ENCODE assay signal across 8 mouse cellular contexts in the genomic region with DNA sequence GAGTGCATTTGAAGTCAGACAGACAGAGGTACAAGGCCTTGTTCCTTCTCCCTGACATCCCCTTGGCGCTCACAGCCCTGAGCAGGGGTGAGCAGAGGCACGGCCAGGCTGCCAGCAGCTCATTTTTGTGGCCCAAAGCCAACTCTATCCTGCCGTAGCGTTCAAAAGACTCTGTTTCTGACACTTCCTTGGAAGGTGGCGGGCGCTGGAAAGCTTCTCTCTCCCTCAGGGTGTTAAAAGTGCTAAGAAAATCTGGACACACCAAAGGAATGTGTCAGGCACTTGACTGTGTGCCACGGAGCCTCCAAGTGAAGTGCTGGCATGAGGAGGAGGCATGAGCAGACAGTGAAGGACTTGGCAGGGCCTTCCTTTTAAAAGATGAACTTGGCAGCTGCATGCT. TPM values are rescaled to one million over a fixed set of nuclear protein-coding genes. Genes with fewer than 3 reads are reported as not detected.
DNase-seq lines count a peak whose midpoint lies in the region; ATAC-seq lines count a peak whose summit lies in the region.

No protein-coding gene starts in this region.

- no peak overlapping the region for H3K4me2 ChIP-seq in kidney, embryonic 14.5 days (replicated peaks; ENCODE audit: low read depth, low read length)

- no peak overlapping the region for H3K9ac ChIP-seq in kidney, embryonic 14.5 days (ENCODE audit: low read depth, low read length)

- peak; percentile 58 for DNase-seq in adrenal gland, adult 2 months
- no peak for DNase-seq in adrenal gland, adult 8-10 months
- DNase-seq in kidney, postnatal 10 days: peak; percentile 37
- peak; percentile 29 to 51 for DNase-seq in kidney, postnatal 25 days
- peak; percentile 51 for DNase-seq in right cerebral cortex, postnatal 14 days
- DNase-seq in spleen, adult 12 weeks (ENCODE audit: low spot score): no peak
- DNase-seq in liver: no peak

- no peaks in the 10 kb centered on the region for H3K27me3 ChIP-seq in kidney, embryonic 14.5 days (ENCODE audit: control insufficient read depth, insufficient read depth, low read length)

- 84% methylated on average over 7 of the region's 7 CpGs for WGBS in kidney, embryonic 14.5 days

- no peaks in the 10 kb centered on the region for H3K9me3 ChIP-seq in kidney, embryonic 14.5 days (ENCODE audit: control insufficient read depth, low read length)

- H3K4me3 ChIP-seq in kidney, embryonic 14.5 days (ENCODE audit: low read length): no peak overlapping the region

- ATAC-seq in kidney, embryonic 14.5 days (ENCODE audit: low FRiP score, low TSS enrichment): no peak

- H3K27ac ChIP-seq in kidney, embryonic 14.5 days (ENCODE audit: low read depth, low read length): no peak overlapping the region

- peaks cover 37% of the 10 kb centered on the region for H3K36me3 ChIP-seq in kidney, embryonic 14.5 days (ENCODE audit: control insufficient read depth, insufficient read depth, low read length)

- no peaks in the 10 kb centered on the region for H3K4me1 ChIP-seq in kidney, embryonic 14.5 days (ENCODE audit: control insufficient read depth, insufficient read depth, low read length)

RNA-seq across cellular contexts. Expression of gene Cldn19, which starts 9.7 kb away (rescaled TPM):
- total RNA-seq in adrenal gland, adult 2 months (2021): under 1 TPM in 1 of 2 experiments, not detected in 1; 0.24 TPM
- polyA plus RNA-seq in adrenal gland, adult 2 months (2012; rRNA removed): 0.06 and 0.35 TPM in 2 replicates
- under 1 TPM in 3 of 4 experiments, not detected in 1; 0.06 to 0.40 (median 0.28) TPM for total RNA-seq in adrenal gland, adult 8-10 months (2022)
- polyA plus RNA-seq in kidney, embryonic 14.5 days (2014; fragmentation: Nextera tagmentation; extraction: Ambion mirVana): 5.9 and 10.4 TPM in 2 replicates

RNA-seq across cellular contexts. Expression of gene P3h1, which starts 12.8 kb away (rescaled TPM):
- 10 to 100 TPM; 23.2 to 27.5 TPM for total RNA-seq in adrenal gland, adult 2 months (2021)
- polyA plus RNA-seq in adrenal gland, adult 2 months (2012; rRNA removed): 53.2 and 76.6 TPM in 2 replicates
- 10 to 100 TPM; 26.1 to 35.2 (median 28.6) TPM for total RNA-seq in adrenal gland, adult 8-10 months (2022)
- polyA plus RNA-seq in kidney, embryonic 14.5 days (2014; fragmentation: Nextera tagmentation; extraction: Ambion mirVana): 28.9 and 34.4 TPM in 2 replicates

RNA-seq across cellular contexts. Expression of gene AU022252, which starts 13.0 kb away (rescaled TPM):
- 10 to 100 TPM; 22.4 to 26.4 TPM for total RNA-seq in adrenal gland, adult 2 months (2021)
- polyA plus RNA-seq in adrenal gland, adult 2 months (2012; rRNA removed): 4.6 and 6.0 TPM in 2 replicates
- total RNA-seq in adrenal gland, adult 8-10 months (2022): 10 to 100 TPM; 19.4 to 42.9 (median 27.2) TPM
- 33.6 and 37.6 TPM in 2 replicates for polyA plus RNA-seq in kidney, embryonic 14.5 days (2014; fragmentation: Nextera tagmentation; extraction: Ambion mirVana)

RNA-seq across cellular contexts. Expression of gene Tmem269, which starts 27.5 kb away (rescaled TPM):
- not detected for total RNA-seq in adrenal gland, adult 2 months (2021)
- polyA plus RNA-seq in adrenal gland, adult 2 months (2012; rRNA removed): 0.18 and 0.31 TPM in 2 replicates
- under 1 TPM in 2 of 4 experiments, not detected in 2; 0.30 to 0.62 TPM for total RNA-seq in adrenal gland, adult 8-10 months (2022)
- 0.16 TPM in 1 of 2 replicates, not detected in the other for polyA plus RNA-seq in kidney, embryonic 14.5 days (2014; fragmentation: Nextera tagmentation; extraction: Ambion mirVana)

RNA-seq across cellular contexts. Expression of gene Ybx1, which starts 48.8 kb away (rescaled TPM):
- 100 to 1,000 TPM; 692 to 835 TPM for total RNA-seq in adrenal gland, adult 2 months (2021)
- polyA plus RNA-seq in adrenal gland, adult 2 months (2012; rRNA removed): 323 and 336 TPM in 2 replicates
- total RNA-seq in adrenal gland, adult 8-10 months (2022): 100 to 1,000 TPM; 443 to 619 (median 512) TPM
- 969 and 1,061 TPM in 2 replicates for polyA plus RNA-seq in kidney, embryonic 14.5 days (2014; fragmentation: Nextera tagmentation; extraction: Ambion mirVana)

Comparison
In these comparisons a context has a peak if more than half of its experiments do, and no peak if none do; other contexts are left out.
1. DNase-seq: peak in adrenal gland, adult 2 months (single experiment), kidney, postnatal 10 days (single experiment), kidney, postnatal 25 days (2 of 2) and right cerebral cortex, postnatal 14 days (single experiment); none in adrenal gland, adult 8-10 months (single experiment), spleen, adult 12 weeks (single experiment) and liver (single experiment).